Mouse (Mus musculus) stomach, embryonic 16.5 days (tissue): ENCODE results near the gene Dph2. TPM values are rescaled to one million over a fixed set of nuclear protein-coding genes. Genes with fewer than 3 reads are reported as not detected.

ENCODE experiments used
- ATAC-seq: fragments of 200-750 bp; cut with Nextera tagmentation; 2 replicates; pipeline ENCODE4 v1.8.0; 2017; ENCODE audit warnings: moderate number of reproducible peaks, moderate TSS enrichment; ENCODE audit not compliant: insufficient read depth, low FRiP score
- H3K27ac ChIP-seq: fragments of 300-500 bp; sonication (generic); 2 replicates; pipeline ENCODE4 v1.5.1; 2014; ENCODE audit warnings: low read length
- H3K27me3 ChIP-seq: fragments of 300-500 bp; sonication (generic); 2 replicates; pipeline ENCODE4 v1.6.1; 2014; ENCODE audit warnings: low read length, control low read depth, mixed read lengths; ENCODE audit not compliant: control insufficient read depth, insufficient read depth
- H3K36me3 ChIP-seq: fragments of 300-500 bp; sonication (generic); 2 replicates; pipeline ENCODE4 v1.6.1; 2014; ENCODE audit warnings: low read length; ENCODE audit not compliant: control insufficient read depth, insufficient read depth
- H3K4me1 ChIP-seq: fragments of 300-500 bp; sonication (generic); 2 replicates; pipeline ENCODE4 v1.6.1; 2014; ENCODE audit warnings: low read length, control low read depth, mixed read lengths; ENCODE audit not compliant: control insufficient read depth, insufficient read depth
- H3K4me2 ChIP-seq: fragments of 300-500 bp; sonication (generic); 2 replicates; pipeline ENCODE4 v1.6.1; 2014; ENCODE audit warnings: low read depth, low read length, mixed read lengths
- H3K4me3 ChIP-seq: fragments of 300-500 bp; sonication (generic); replicated peaks from 2 replicates; pipeline ENCODE4 v1.5.1; 2014; ENCODE audit warnings: mild to moderate bottlenecking, low read length
- H3K9ac ChIP-seq: fragments of 300-500 bp; sonication (generic); 2 replicates; pipeline ENCODE4 v1.6.1; 2014; ENCODE audit warnings: low read length
- H3K9me3 ChIP-seq: fragments of 300-500 bp; sonication (generic); replicated peaks from 2 replicates; pipeline ENCODE4 v1.6.1; 2016; ENCODE audit warnings: low read length, control low read depth; ENCODE audit not compliant: control insufficient read depth
- WGBS: fragments of 180-500 bp; shearing (Covaris S2); extraction: QIAGEN DNeasy Blood & Tissue Kit; methylation state at CpG from one replicate; pipeline ENCODE4 v1.1.7; 2014; 5-methylcytosine and 5-hydroxymethylcytosine counted together
- polyA plus RNA-seq: library from polyadenylated mRNA; unstranded; fragments of >200 nt; fragmentation: Nextera tagmentation; extraction: Ambion mirVana; gene quantifications from 2 replicates; pipeline ENCODE4 v1.2.1, GENCODE M21; 2015

The Dph2 gene
- polyA plus RNA-seq, 1 experiment from 2014 or later, result 19.4 TPM

- no peak overlapping the region for H3K27ac ChIP-seq
- no peak overlapping the region for H3K9ac ChIP-seq
- no peaks in the 10 kb centered on the region for H3K27me3 ChIP-seq
- WGBS, result 88% methylated on average over 11 of the region's 11 CpGs
- H3K4me1 ChIP-seq, result peaks cover 15% of the 10 kb centered on the region
- no peak for ATAC-seq
- H3K9me3 ChIP-seq, result no peaks in the 10 kb centered on the region
- H3K36me3 ChIP-seq, result no peaks in the 10 kb centered on the region
- H3K4me3 ChIP-seq, result no peak overlapping the region
- no peak overlapping the region for H3K4me2 ChIP-seq
Observed at GRCm38 (mm10) chr4:117845316-117845715, 46.5 kb downstream of the Dph2 start.

GRCm38 (mm10) chr4:117844467-117844866 is 47.4 kb downstream of the Dph2 start:
- H3K4me1 ChIP-seq, result peaks cover 18% of the 10 kb centered on the region
- H3K4me3 ChIP-seq, result no peak overlapping the region
- no peaks in the 10 kb centered on the region for H3K27me3 ChIP-seq
- no peak overlapping the region for H3K9ac ChIP-seq
- H3K4me2 ChIP-seq, result no peak overlapping the region
- ATAC-seq, result no peak
- no peak overlapping the region for H3K27ac ChIP-seq
- H3K36me3 ChIP-seq, result no peaks in the 10 kb centered on the region
- WGBS, result 81% methylated on average over 5 of the region's 5 CpGs
- no peaks in the 10 kb centered on the region for H3K9me3 ChIP-seq

GRCm38 (mm10) chr4:117843101-117843500 is 48.7 kb downstream of the Dph2 start:
- H3K4me3 ChIP-seq, result no peak overlapping the region
- H3K4me1 ChIP-seq, result peaks cover 18% of the 10 kb centered on the region
- H3K9ac ChIP-seq, result no peak overlapping the region
- no peak for ATAC-seq
- H3K27me3 ChIP-seq, result no peaks in the 10 kb centered on the region
- H3K4me2 ChIP-seq, result no peak overlapping the region
- H3K36me3 ChIP-seq, result no peaks in the 10 kb centered on the region
- no peaks in the 10 kb centered on the region for H3K9me3 ChIP-seq
- WGBS, result 89% methylated on average over 5 of the region's 5 CpGs
- no peak overlapping the region for H3K27ac ChIP-seq

GRCm38 (mm10) chr4:117841566-117841965 is 50.3 kb downstream of the Dph2 start:
- no peak for ATAC-seq
- no peak overlapping the region for H3K9ac ChIP-seq
- no peak overlapping the region for H3K4me2 ChIP-seq
- 67% methylated on average over 3 of the region's 3 CpGs for WGBS
- H3K36me3 ChIP-seq, result no peaks in the 10 kb centered on the region
- no peaks in the 10 kb centered on the region for H3K9me3 ChIP-seq
- no peak overlapping the region for H3K27ac ChIP-seq
- peaks cover 25% of the 10 kb centered on the region for H3K4me1 ChIP-seq
- no peaks in the 10 kb centered on the region for H3K27me3 ChIP-seq
- H3K4me3 ChIP-seq, result no peak overlapping the region

- Histone ChIP-seq H3K27me3 (no peaks in the 10 kb centered on the region), H3K27ac (peak overlapping the region; percentile 49), H3K9ac (no peak overlapping the region), H3K36me3 (no peaks in the 10 kb centered on the region), H3K4me2 (no peak overlapping the region), H3K9me3 (no peaks in the 10 kb centered on the region), H3K4me1 (peaks cover 25% of the 10 kb centered on the region), H3K4me3 (no peak overlapping the region)
- 86% methylated on average over 5 of the region's 5 CpGs for WGBS
- ATAC-seq, result no peak
Observed at GRCm38 (mm10) chr4:117840821-117841220, 51.0 kb downstream of the Dph2 start.

- H3K27ac ChIP-seq, result no peak overlapping the region; the same call in 1 of the 2 replicates
- 74% methylated on average over 6 of the region's 6 CpGs for WGBS
- no peaks in the 10 kb centered on the region for H3K9me3 ChIP-seq
- no peak for ATAC-seq
- H3K27me3 ChIP-seq, result no peaks in the 10 kb centered on the region
- no peaks in the 10 kb centered on the region for H3K36me3 ChIP-seq
- H3K4me2 ChIP-seq, result no peak overlapping the region
- H3K4me1 ChIP-seq, result peaks cover 33% of the 10 kb centered on the region
- H3K9ac ChIP-seq, result no peak overlapping the region
- no peak overlapping the region for H3K4me3 ChIP-seq
Observed at GRCm38 (mm10) chr4:117839366-117839765, 52.5 kb downstream of the Dph2 start.

Other genes with a start within 250 kb of the Dph2 start
- gene Dmap1, start 209.8 kb downstream of the Dph2 start, polyA plus RNA-seq, result 40.2 and 42.8 TPM in 2 replicates
- not detected in 2 replicates for gene Gm12845, start 167.6 kb downstream of the Dph2 start, polyA plus RNA-seq
- 0.08 TPM in 1 of 2 replicates, not detected in the other for gene Klf17, start 126.4 kb downstream of the Dph2 start, polyA plus RNA-seq
- gene Slc6a9, start 57.5 kb downstream of the Dph2 start, polyA plus RNA-seq, result 15.4 and 16.9 TPM in 2 replicates
- 0.62 and 1.6 TPM in 2 replicates for gene Ccdc24, start 19.5 kb downstream of the Dph2 start, polyA plus RNA-seq
- 11.4 and 14.6 TPM in 2 replicates for gene B4galt2, start 8.5 kb downstream of the Dph2 start, polyA plus RNA-seq
- 224 and 241 TPM in 2 replicates for gene Atp6v0b, start 4.7 kb downstream of the Dph2 start, polyA plus RNA-seq
- gene Ipo13, start 23.0 kb upstream of the Dph2 start, polyA plus RNA-seq, result 42.4 and 43.8 TPM in 2 replicates
- gene Artn, start 37.7 kb upstream of the Dph2 start, polyA plus RNA-seq, result 5.3 and 7.8 TPM in 2 replicates
- gene St3gal3, start 242.9 kb upstream of the Dph2 start, polyA plus RNA-seq, result 5.2 TPM in 2 replicates